30 mouse cellular contexts compared by ENCODE assay signal in genomic region chr2:49412576-49412975, GRCm38 (mm10). TPM values are rescaled to one million over a fixed set of nuclear protein-coding genes. Genes with fewer than 3 reads are reported as not detected.
A peak's percentile ranks its signal among the peaks of the same experiment; 100 is the strongest.
DNase-seq lines count a peak whose midpoint lies in the region; ATAC-seq lines count a peak whose summit lies in the region.
"Had no signal": no experiment of that assay in that cellular context is flagged by ENCODE, and none has a peak within 500 bp of the region (broad histone marks: within the 10 kb centered on the region; RNA-seq: fewer than 3 reads in every experiment).

No protein-coding gene starts in this region.

- no peak for DNase-seq in frontal cortex, adult 2 months (ENCODE audit: extremely low spot score in 1 of 2, low spot score in 1 of 2)
- DNase-seq in R1 (ENCODE audit: low read depth, low spot score) = peak; percentile 55
- no peak for DNase-seq in c-Kit-positive CD71-positive TER-119-positive erythroid progenitor cells, embryonic 14.5 days (ENCODE audit: low spot score)
- no peak for DNase-seq in midbrain, embryonic 11.5 days (ENCODE audit: low spot score, missing footprints)
- DNase-seq: adrenal gland, adult 8-10 months; cerebellum, adult 8-10 months; cerebellum, postnatal 36 days; embryo, embryonic 11 days; gastrocnemius, postnatal 25 days; heart, adult 2 months; heart, postnatal 14 days; kidney, adult 11 months; lung, adult 18-20 months; lung, postnatal 10 days; retina, postnatal 1 day; right cerebral cortex, postnatal 25 days; spleen, adult 18-20 months had no signal

- no peaks in the 10 kb centered on the region for H3K4me1 ChIP-seq in hindbrain, embryonic 12.5 days
- 0 out of 2 replicates have a peak, but pooled peaks cover 6% of the 10 kb centered on the region for H3K4me1 ChIP-seq in neural tube, embryonic 13.5 days (replicated peaks)
- H3K4me1 ChIP-seq in midbrain, embryonic 11.5 days (ENCODE audit: control insufficient read depth, insufficient read depth, low read length) = no peaks in the 10 kb centered on the region
- H3K4me1 ChIP-seq: embryonic facial prominence, embryonic 13.5 days; forebrain, embryonic 12.5 days; limb, embryonic 12.5 days; midbrain, embryonic 13.5 days had no signal

- no peak overlapping the region for H3K27ac ChIP-seq in hindbrain, embryonic 12.5 days
- H3K27ac ChIP-seq in neural tube, embryonic 13.5 days (replicated peaks) = no peak overlapping the region
- H3K27ac ChIP-seq in midbrain, embryonic 11.5 days (ENCODE audit: low read depth, low read length) = no peak overlapping the region
- H3K27ac ChIP-seq: embryonic facial prominence, embryonic 13.5 days; forebrain, embryonic 12.5 days; heart, adult 2 months; heart, embryonic 13.5 days; kidney, postnatal 0 days; limb, embryonic 12.5 days; midbrain, embryonic 13.5 days had no signal

- no peak overlapping the region for H3K9ac ChIP-seq in hindbrain, embryonic 12.5 days
- no peak overlapping the region for H3K9ac ChIP-seq in neural tube, embryonic 13.5 days
- H3K9ac ChIP-seq in midbrain, embryonic 11.5 days (ENCODE audit: low read length) = no peak overlapping the region
- H3K9ac ChIP-seq: embryonic facial prominence, embryonic 13.5 days; forebrain, embryonic 12.5 days; heart, embryonic 13.5 days; limb, embryonic 12.5 days; midbrain, embryonic 13.5 days had no signal

- no peak overlapping the region for H3K4me2 ChIP-seq in hindbrain, embryonic 12.5 days (replicated peaks)
- H3K4me2 ChIP-seq in neural tube, embryonic 13.5 days = no peak overlapping the region
- no peak overlapping the region for H3K4me2 ChIP-seq in midbrain, embryonic 11.5 days
- H3K4me2 ChIP-seq: embryonic facial prominence, embryonic 13.5 days; forebrain, embryonic 12.5 days; heart, embryonic 13.5 days; limb, embryonic 12.5 days; liver, embryonic 11.5 days; midbrain, embryonic 13.5 days had no signal

- H3K4me3 ChIP-seq in hindbrain, embryonic 12.5 days = no peak overlapping the region
- H3K4me3 ChIP-seq in neural tube, embryonic 13.5 days = no peak overlapping the region
- H3K4me3 ChIP-seq in midbrain, embryonic 11.5 days (ENCODE audit: low read depth, low read length) = no peak overlapping the region
- H3K4me3 ChIP-seq: embryonic facial prominence, embryonic 13.5 days; erythroblast, embryonic 14.5 days; forebrain, embryonic 12.5 days; heart, adult 2 months; heart, embryonic 13.5 days; limb, embryonic 12.5 days; midbrain, embryonic 13.5 days had no signal

- no peaks in the 10 kb centered on the region for H3K27me3 ChIP-seq in hindbrain, embryonic 12.5 days
- H3K27me3 ChIP-seq in neural tube, embryonic 13.5 days = no peaks in the 10 kb centered on the region
- H3K27me3 ChIP-seq in midbrain, embryonic 11.5 days (ENCODE audit: control insufficient read depth, insufficient read depth, low read length) = no peaks in the 10 kb centered on the region
- H3K27me3 ChIP-seq: embryonic facial prominence, embryonic 13.5 days; forebrain, embryonic 12.5 days; heart, embryonic 13.5 days; limb, embryonic 12.5 days; midbrain, embryonic 13.5 days had no signal

- no peaks in the 10 kb centered on the region for H3K9me3 ChIP-seq in hindbrain, embryonic 12.5 days (replicated peaks)
- H3K9me3 ChIP-seq in neural tube, embryonic 13.5 days = no peaks in the 10 kb centered on the region
- H3K9me3 ChIP-seq in midbrain, embryonic 11.5 days (ENCODE audit: control insufficient read depth, low read length) = no peaks in the 10 kb centered on the region
- H3K9me3 ChIP-seq: embryonic facial prominence, embryonic 13.5 days; forebrain, embryonic 12.5 days; heart, embryonic 13.5 days; limb, embryonic 12.5 days; midbrain, embryonic 13.5 days had no signal

- peak; percentile 67; the same call in 1 of the 2 replicates for ATAC-seq in frontal cortex, adult (ENCODE audit: low TSS enrichment)
- peak; percentile 60 for ATAC-seq in hindbrain, embryonic 12.5 days (ENCODE audit: low FRiP score)
- peak; percentile 61; the same call in 1 of the 2 replicates for ATAC-seq in neural tube, embryonic 13.5 days (ENCODE audit: low read depth)
- no peak for ATAC-seq in midbrain, embryonic 11.5 days (ENCODE audit: low FRiP score)
- ATAC-seq: activated CD4-positive, CD25-positive, alpha-beta regulatory T cell, adult 4 months; CD4-positive, CD25-positive, alpha-beta regulatory T cell, adult 4 months; midbrain, embryonic 13.5 days had no signal

- 55% methylated on average over 6 of the region's 6 CpGs for WGBS in hindbrain, embryonic 12.5 days
- WGBS in neural tube, embryonic 13.5 days = 44% methylated on average over 6 of the region's 6 CpGs
- 88% methylated on average over 6 of the region's 6 CpGs for WGBS in midbrain, embryonic 11.5 days

- H3K36me3 ChIP-seq in hindbrain, embryonic 12.5 days = no peaks in the 10 kb centered on the region
- H3K36me3 ChIP-seq in neural tube, embryonic 13.5 days = no peaks in the 10 kb centered on the region
- no peaks in the 10 kb centered on the region for H3K36me3 ChIP-seq in midbrain, embryonic 11.5 days (ENCODE audit: control insufficient read depth, insufficient read depth, low read length)
- H3K36me3 ChIP-seq: embryonic facial prominence, embryonic 13.5 days; forebrain, embryonic 12.5 days; heart, embryonic 13.5 days; limb, embryonic 12.5 days; midbrain, embryonic 13.5 days had no signal

RNA-seq across cellular contexts. Expression of gene Epc2, which starts 38.7 kb away (rescaled TPM):
- 20.5 and 24.5 TPM in 2 replicates for polyA plus RNA-seq in frontal cortex, adult 2 months (2012; rRNA removed)
- polyA plus RNA-seq in hindbrain, embryonic 12.5 days (2016; fragmentation: Nextera tagmentation; extraction: Ambion mirVana) = 12.0 and 14.1 TPM in 2 replicates
- 9.8 and 12.5 TPM in 2 replicates for polyA plus RNA-seq in neural tube, embryonic 13.5 days (2015; fragmentation: Nextera tagmentation; extraction: Ambion mirVana)
- polyA plus RNA-seq in midbrain, embryonic 11.5 days (2014; fragmentation: Nextera tagmentation; extraction: Ambion mirVana) = 12.2 and 14.0 TPM in 2 replicates
